Mouse (Mus musculus): ENCODE measurements around the gene Fam151b.

DNA sequence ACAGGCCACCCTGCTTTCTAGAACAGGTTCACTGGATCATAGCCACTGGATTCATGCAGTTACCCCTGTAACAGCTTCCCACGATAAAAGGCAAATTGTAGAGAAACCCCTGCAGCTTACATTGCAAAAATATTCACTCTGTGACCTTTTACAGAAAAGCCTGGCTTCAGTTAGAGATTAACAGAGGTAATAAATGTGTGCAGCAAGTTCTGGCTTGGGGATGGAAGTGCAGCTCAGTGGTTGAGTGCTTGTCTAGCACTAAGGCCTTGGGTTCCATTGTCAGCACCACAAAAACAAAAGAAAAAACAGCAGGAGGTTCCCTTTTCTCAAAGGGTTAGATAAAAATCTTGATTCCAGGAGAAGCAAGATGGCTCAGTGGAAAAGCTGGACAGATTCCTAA, 8.1 kb upstream of the Fam151b start:
- TF ChIP-seq CTCF (IDR thresholded peaks at IDR 0.05) (no peak), EP300 (IDR thresholded peaks at IDR 0.05) (no peak)

All from lung, postnatal 0 days (tissue).